Comparison of ENCODE assay signal across 15 mouse cellular contexts in the genomic region with DNA sequence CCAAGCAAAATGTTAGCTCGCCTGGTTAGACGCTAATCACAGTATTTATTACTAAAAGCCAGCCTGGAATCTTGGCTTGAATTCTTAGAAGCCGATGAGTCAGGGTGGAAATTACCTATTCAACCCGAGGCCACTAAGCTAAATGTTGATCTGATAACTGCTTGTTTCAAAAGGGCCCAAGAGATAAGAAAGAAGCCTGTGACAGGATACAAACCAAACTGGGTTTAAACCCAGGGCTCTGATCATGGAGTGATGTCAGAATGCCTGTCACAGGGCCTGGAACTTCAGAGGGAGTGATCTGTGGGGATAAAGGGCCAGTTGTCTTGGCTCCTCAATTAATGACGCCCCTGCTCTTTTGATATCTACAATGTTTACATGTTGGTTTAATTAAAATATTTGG.
DNase-seq lines count a peak whose midpoint lies in the region; ATAC-seq and TF ChIP-seq lines count a peak whose summit lies in the region.
"Had no signal": no experiment of that assay in that cellular context is flagged by ENCODE, and none has a peak within 500 bp of the region (broad histone marks: within the 10 kb centered on the region; RNA-seq: fewer than 3 reads in every experiment).

No protein-coding gene starts in this region.

- H3K4me3 ChIP-seq in liver, adult 2 months (ENCODE audit: insufficient read depth, low read depth, low read length): no peak overlapping the region
- no peak overlapping the region for H3K4me3 ChIP-seq in liver, embryonic 11.5 days (ENCODE audit: low read depth, low read length)
- H3K4me3 ChIP-seq in olfactory bulb, adult 2 months (ENCODE audit: insufficient read depth, low read depth, low read length): no peak overlapping the region
- H3K4me3 ChIP-seq: liver, embryonic 15.5 days; stomach, embryonic 15.5 days had no signal

- no peak overlapping the region for H3K9ac ChIP-seq in liver, adult 2 months (ENCODE audit: low read depth, low read length)
- no peak overlapping the region for H3K9ac ChIP-seq in liver, embryonic 11.5 days (ENCODE audit: low read depth, low read length)
- H3K9ac ChIP-seq: liver, embryonic 15.5 days; stomach, embryonic 15.5 days had no signal

- TF ChIP-seq CTCF in liver, adult 2 months (IDR thresholded peaks at IDR 0.05; ENCODE audit: low read depth, low read length): no peak
- TF ChIP-seq CTCF in olfactory bulb, adult 2 months (IDR thresholded peaks at IDR 0.05; ENCODE audit: insufficient read depth, low read depth, low read length): no peak

- no peak overlapping the region for H3K4me2 ChIP-seq in liver, embryonic 11.5 days
- H3K4me2 ChIP-seq: liver, embryonic 15.5 days; stomach, embryonic 15.5 days had no signal

- H3K27me3 ChIP-seq in liver, adult 2 months (ENCODE audit: control insufficient read depth, insufficient read depth, low read length): no peaks in the 10 kb centered on the region
- no peaks in the 10 kb centered on the region for H3K27me3 ChIP-seq in liver, embryonic 11.5 days (replicated peaks; ENCODE audit: control insufficient read depth, insufficient read depth, low read length)
- H3K27me3 ChIP-seq: liver, embryonic 15.5 days; stomach, embryonic 15.5 days had no signal

- H3K79me2 ChIP-seq in liver, adult 2 months (ENCODE audit: control insufficient read depth, insufficient read depth, low read length): no peaks in the 10 kb centered on the region

- H3K9me3 ChIP-seq in liver, embryonic 11.5 days (ENCODE audit: control insufficient read depth, low read length): no peaks in the 10 kb centered on the region
- H3K9me3 ChIP-seq: G1E; liver, embryonic 15.5 days; stomach, embryonic 15.5 days had no signal

- no peaks in the 10 kb centered on the region for H3K4me1 ChIP-seq in liver, adult 2 months (ENCODE audit: control insufficient read depth, insufficient read depth, low read length)
- H3K4me1 ChIP-seq in liver, embryonic 11.5 days (replicated peaks; ENCODE audit: control insufficient read depth, insufficient read depth, low read length): peaks cover 9% of the 10 kb centered on the region
- peaks cover 15% of the 10 kb centered on the region; the same call in 1 of the 2 replicates for H3K4me1 ChIP-seq in olfactory bulb, adult 2 months (ENCODE audit: control insufficient read depth, insufficient read depth, low read length)
- H3K4me1 ChIP-seq: liver, embryonic 15.5 days had no signal

- no peak for ATAC-seq in liver, embryonic 11.5 days (replicated peaks; ENCODE audit: low FRiP score)

- 33% methylated on average over 5 of the region's 5 CpGs for WGBS in liver, adult 2 months
- WGBS in liver, embryonic 11.5 days: 13% methylated on average over 5 of the region's 5 CpGs
- 18% methylated on average over 5 of the region's 5 CpGs for WGBS in olfactory bulb, adult 2 months

- peak; percentile 68 for DNase-seq in adrenal gland, adult 8-10 months
- DNase-seq in adrenal gland, adult 18-20 months (ENCODE audit: low spot score in 2 of 2): no peak
- peak; percentile 7 for DNase-seq in liver, adult 2 months (ENCODE audit: extremely low read depth, low read depth, low spot score)
- no peak for DNase-seq in liver, embryonic 11.5 days (ENCODE audit: low spot score)
- DNase-seq in NIH3T3 (ENCODE audit: low read depth): peak; percentile 11
- DNase-seq in right cerebral cortex, postnatal 14 days: no peak
- no peak for DNase-seq in spleen, adult 18-20 months
- DNase-seq: B cell, adult 2 months; cerebellum, adult 11-12 months; kidney, adult 18-20 months; thymus, postnatal 4 days had no signal

- no peak overlapping the region for H3K27ac ChIP-seq in liver, adult 2 months (replicated peaks; ENCODE audit: insufficient read depth, low read depth, low read length)
- no peak overlapping the region for H3K27ac ChIP-seq in liver, embryonic 11.5 days (ENCODE audit: low read depth, low read length)
- peak overlapping the region; percentile 25; the same call in 1 of the 2 replicates for H3K27ac ChIP-seq in olfactory bulb, adult 2 months (ENCODE audit: insufficient read depth, low read depth, low read length)
- H3K27ac ChIP-seq: liver, embryonic 15.5 days; stomach, embryonic 15.5 days had no signal

- no peaks in the 10 kb centered on the region for H3K36me3 ChIP-seq in liver, adult 2 months (ENCODE audit: control insufficient read depth, insufficient read depth, low read length)
- no peaks in the 10 kb centered on the region for H3K36me3 ChIP-seq in liver, embryonic 11.5 days (ENCODE audit: control insufficient read depth, insufficient read depth, low read length)
- H3K36me3 ChIP-seq: G1E; liver, embryonic 15.5 days; stomach, embryonic 15.5 days had no signal

- TF ChIP-seq POLR2A in liver, adult 2 months (IDR thresholded peaks at IDR 0.05; ENCODE audit: extremely low read depth, insufficient read depth, low read length): no peak
- no peak for TF ChIP-seq POLR2A in olfactory bulb, adult 2 months (IDR thresholded peaks at IDR 0.05; ENCODE audit: insufficient read depth, low read depth, low read length)

Comparison
In these comparisons a context has a peak if more than half of its experiments do, and no peak if none do; other contexts are left out.
1. DNase-seq: peak in adrenal gland, adult 8-10 months (single experiment), liver, adult 2 months (single experiment) and NIH3T3 (single experiment); none in adrenal gland, adult 18-20 months (0 of 2), liver, embryonic 11.5 days (single experiment), right cerebral cortex, postnatal 14 days (single experiment) and spleen, adult 18-20 months (0 of 2).